Mouse (Mus musculus) urinary bladder, postnatal 14 days (tissue): Measurements from ENCODE around the gene Fxyd6.
A peak's percentile ranks its signal among the peaks of the same experiment; 100 is the strongest.

ENCODE experiments used
- DNase-seq: peaks from one replicate; pipeline ENCODE4 v3.0.0; 2021; ENCODE audit warnings: low spot score

Gene Fxyd6

DNA sequence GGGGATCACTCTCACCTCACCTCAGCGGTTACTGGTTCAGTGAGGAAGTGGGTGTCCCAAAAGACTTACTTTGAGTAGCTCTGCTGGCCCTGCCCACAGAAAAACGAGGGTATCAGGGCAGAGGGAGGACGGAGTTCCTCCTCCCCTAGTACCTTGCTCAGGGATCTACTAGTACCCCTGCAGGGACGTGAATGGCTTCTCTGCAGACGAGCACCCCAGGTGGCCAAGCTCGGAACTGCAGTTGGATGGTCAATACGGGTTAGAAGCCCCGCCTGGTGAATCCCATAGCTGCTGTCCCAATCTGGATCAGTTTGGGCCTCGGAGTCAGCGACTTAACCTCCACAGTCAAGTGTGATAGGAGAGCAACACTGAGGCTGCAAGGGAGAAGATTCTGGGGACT, 42.3 kb downstream of the Fxyd6 start:
- peak; percentile 92 for DNase-seq

DNA sequence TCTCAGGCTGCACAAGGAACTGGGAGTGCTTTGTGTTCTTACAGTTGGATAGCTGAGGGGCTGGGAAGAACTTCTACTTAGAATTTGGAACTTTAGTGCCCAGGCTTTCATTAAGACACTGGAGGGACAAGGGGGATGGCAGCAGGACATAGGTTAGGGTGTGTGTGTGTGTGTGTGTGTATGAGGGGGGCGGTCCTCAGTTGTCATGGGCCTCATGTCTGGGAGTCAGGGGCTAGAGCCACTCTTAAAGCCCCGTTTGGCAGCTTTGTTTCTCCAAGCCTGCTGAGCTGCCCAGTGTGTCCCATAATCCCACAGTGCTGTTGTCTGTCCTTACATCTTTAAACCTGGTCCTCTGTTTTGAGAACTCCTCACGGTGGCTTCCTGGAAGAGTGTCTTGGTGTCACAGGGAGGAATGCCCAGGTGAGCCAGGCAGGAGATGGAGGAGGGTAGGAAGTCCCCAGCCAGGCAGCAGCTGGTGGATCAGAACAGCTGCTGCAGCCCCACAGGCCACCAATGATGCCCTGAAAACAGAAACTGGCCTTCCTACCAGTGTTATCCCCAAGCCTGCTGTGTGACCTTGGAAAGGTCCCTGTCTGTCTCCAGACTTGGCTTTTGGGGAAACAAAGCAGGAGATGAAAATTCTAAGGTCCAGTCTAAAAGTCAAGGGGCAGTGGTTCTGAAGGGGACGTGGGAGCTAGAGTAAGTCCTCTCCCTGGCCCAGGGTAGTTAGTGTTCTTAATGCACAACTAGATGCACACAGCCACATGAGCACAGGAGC, 42.9 kb downstream of the Fxyd6 start:
- no peak for DNase-seq

DNA sequence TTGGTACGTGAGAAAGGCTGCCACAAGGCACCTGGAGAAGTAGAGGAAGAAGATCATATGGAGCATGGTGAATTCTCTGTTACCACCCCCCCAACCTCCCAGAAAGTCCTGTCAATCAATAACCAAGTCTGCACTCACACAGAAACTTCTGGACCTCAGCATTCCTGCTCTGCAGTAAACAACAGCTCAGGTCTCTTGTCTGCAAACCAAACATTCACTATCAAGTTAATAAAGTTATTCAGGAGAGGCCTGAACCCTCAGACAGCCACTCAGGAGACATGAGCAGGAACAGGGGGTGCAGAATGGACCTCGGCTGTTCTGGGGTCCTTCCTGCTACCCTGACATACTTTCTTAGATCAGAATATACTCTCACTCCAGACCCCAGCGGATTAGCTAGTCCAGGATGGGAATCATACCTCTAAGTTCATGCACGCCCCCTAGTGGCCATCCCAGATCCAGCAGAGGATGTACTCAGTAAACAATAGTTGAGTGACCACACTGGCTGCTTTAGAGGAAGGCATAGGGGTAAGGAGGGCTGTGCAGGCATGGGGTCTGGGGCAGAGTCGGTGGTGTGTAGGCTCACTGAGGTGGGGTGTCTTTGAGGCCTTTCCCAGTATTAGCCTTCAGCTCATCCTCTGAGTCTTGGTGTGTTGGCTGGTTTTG, 43.6 kb downstream of the Fxyd6 start:
- DNase-seq = peak; percentile 41

DNA sequence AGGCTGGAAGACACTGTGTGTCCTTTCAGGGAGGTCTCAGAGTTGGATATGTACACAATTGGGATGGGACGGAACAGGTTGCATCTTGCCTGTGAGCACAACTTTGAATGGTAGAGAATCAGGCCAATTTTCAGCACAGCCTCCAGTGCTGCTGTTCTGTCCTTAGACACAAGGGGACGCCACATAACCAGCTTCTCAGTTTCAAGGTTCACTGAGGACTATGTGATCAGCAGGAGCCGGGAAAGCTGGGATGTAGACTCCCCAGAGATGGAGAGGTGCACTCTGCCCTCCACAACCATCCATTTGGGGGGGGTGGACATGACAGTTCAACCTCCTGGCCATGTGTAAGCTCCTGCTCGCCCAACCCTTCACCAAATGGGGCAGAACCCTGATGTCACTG, 45.9 kb downstream of the Fxyd6 start:
- peak; percentile 68 for DNase-seq

DNA sequence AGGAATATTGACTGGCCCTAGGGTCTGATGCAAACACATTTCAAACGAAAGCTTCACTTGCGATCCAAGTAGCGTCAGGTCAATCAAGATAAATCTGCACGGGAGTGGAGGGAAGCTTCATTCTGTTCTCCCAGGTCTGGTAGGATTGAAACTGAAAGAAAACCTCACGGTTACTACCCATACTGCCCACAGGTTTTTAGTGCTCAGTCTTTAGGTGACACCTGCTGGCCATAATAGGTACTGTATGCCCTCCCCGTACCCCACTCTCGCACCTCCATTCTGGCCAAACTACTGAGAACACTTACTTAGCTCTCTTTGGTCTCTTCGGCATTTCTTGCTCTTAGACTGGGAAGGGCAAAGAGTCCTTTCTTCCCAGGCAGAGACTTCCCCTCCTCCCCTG, 47.3 kb downstream of the Fxyd6 start:
- DNase-seq = peak; percentile 60

DNA sequence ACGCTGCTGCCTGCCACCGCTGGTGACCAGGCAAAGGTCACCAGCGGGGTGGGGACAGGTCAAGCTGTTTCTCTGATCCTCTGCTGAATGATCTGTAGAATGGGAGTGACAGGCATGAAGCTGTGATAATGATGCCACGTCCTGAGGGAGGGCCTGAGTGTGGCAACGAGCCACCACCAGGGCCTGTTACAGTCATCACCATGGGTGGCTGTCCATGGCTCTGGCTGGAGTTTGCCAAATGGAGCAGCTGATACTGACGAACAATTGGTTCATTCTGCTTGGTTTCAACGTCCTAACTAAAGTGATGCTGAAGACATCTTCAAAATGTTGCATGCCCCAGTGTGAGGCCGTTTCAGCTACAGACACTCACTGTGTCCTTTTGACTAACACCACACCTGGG, 48.3 kb downstream of the Fxyd6 start:
- DNase-seq = no peak

DNA sequence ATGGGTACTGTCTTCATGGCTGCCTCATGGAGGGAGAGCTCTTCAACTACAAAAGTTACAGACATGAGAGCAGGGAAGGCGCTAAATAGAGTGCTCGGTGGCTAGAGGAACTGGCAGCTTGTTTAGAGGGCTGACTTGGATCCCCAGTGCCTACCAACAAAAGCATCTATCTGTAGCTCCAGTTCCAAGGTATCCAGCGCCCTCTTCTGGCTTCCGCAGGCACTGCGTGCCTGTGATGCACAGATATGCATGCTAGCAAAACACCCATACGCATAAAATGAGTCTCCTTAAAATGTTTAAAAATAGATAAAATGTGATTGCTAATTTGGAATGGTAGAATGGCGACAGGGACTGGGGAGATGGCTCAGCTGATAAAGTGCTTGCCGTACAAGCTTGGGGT, 51.2 kb downstream of the Fxyd6 start:
- no peak for DNase-seq

DNA sequence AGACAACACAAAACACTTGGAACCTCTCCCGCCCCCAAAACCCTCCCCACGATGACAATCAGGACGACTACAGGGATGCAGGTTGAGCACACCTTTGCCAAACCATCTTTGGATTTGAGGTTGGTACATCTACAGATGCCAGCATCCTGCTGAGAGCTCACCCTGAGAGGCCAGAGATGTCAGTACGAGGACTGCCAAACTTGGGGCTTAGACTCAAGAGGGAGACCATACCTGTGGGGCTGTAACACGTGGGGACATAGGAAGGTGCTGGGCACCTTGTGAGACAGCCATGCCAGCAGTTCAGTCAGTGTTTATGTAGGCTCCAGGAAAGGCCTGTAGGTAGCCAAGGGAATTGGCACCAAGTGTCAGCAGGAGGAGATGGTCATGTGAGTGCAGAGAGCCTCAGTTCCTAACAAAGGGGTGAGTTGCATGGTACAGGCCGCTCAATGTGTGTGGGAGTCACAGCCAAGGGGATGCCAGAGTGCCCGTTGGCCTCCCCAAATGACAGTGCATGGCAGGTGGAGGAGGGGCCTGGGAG, 52.8 kb downstream of the Fxyd6 start:
- no peak for DNase-seq

DNA sequence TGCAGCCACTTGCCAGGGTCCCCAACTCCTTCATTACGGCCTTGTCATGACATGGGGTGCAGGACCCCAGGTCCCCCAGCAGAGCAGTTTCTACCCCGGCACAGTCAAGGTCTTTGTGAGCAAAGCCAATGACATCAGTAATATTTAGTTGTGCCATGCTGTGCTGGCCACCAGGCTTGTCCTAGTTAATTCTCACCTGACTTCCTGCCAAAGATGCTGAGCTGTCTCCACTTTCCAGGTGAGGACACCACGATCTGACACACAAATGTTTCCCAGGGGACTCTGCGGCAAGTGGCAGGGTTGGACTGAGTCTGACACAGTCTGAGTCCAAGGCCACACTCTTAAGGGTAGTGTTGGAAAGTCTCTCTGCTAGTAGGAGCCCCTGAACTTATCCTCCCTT, 56.5 kb downstream of the Fxyd6 start, which contains the start of gene Dscaml1:
Dscaml1 (plus strand) TSS at position 173 of the 400 bp plus-strand sequence.
- DNase-seq = no peak

DNA sequence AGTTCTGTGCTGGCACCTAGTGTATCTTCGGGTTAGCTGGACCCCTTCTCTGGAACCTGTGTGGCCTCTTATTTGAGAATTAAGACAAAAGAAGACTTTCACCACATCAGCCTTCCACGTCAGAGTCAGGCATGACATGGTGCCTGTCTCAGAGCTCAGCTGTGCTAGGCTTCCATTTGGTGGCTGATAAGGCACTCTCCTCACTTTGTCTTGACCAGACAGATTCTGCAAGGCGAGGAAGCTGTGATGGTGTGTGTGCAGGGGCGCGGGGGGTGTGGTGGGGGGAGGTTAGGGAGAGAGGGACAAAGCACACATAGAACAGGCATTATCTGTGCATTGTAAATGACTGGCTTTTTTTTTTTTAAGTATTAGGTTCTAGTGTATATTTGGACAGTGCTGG, 59.4 kb downstream of the Fxyd6 start:
- no peak for DNase-seq

DNA sequence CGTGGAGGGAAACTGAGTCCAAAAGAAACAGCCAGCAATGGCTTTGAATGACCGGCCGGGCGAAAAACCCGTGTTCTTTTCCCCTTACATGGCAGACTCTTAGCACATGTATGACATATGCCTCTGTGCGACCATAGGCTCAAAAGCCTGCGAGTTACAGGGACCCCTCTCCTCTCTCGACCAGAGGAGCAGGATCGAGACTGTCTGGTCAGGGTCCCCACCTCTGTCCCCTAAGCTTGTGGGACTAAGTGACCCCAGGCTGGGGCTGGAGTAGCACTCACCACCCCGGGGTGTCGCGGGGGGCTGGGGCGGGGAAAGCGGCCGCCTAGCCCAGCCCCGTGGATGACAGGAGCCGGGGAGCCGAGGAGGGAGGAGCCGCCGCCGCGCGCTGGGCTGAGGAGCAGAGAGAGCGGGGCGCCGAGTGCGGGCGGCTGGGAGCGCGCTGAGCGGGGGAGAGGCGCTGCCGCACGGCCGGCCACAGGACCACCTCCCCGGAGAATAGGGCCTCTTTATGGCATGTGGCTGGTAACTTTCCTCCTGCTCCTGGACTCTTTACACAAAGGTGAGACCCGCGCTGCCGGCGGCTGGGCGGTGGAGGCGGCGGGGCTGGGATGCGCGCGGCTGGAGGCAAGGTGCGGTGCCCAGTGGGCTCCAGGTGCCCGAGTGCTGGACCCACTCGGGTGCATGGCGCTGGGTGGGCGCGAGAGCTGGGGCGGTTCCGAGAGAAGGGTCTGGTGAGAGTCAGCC, 60.1 kb downstream of the Fxyd6 start:
- no peak for DNase-seq

DNA sequence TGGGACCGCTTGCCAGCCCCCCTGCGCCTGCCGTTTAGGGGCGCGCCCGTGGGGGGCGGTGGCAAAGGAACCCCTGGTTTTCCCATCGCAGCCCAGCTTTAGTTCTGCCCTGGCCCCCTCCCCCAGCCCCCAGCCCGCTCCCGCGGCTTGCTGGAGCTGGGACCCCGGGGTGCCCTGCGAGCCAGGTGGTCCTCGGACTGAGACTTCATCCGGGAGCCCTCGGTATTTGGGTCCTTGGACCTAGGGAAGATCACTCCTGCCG, 60.6 kb downstream of the Fxyd6 start:
- no peak for DNase-seq

DNA sequence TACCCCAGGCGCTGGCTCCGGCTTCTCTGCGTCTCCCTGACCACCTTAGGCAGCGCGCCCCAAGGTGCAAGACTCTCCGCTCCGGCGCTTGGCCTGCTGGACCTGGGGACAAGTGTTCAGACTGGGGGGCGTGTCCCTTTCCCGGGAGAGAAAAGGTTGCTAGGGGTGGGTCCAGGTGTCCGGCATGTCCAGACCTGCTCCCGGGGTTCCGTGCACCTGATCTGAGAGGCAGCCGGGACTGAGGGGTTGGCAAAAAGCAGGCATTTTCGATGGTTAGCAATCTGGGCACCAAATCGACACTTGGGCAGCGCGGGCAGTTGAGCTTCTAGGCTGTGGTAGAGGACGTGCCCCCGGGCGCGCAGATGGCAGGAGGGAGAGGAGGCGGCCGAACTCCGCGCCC, 61.2 kb downstream of the Fxyd6 start:
- peak; percentile 36 for DNase-seq

DNA sequence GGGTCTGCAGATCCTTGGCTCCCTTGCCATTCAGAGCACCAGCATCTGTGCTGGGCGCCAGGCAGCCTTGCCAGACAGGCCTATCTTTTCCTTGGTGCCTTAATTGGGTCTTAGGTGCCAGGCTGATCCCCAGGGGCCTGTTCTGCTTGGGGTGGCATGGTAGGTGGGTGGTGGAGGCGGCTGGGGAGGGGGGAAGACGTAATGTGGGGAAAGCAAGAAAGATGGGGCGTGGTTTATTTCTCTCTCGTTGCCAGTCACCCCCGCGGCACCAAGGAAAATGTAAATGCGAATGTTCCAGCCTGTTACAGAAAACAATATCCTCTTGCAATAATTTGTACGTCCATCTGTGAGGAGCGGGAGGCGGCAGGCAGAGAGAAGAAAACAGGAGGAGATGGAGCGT, 62.7 kb downstream of the Fxyd6 start:
- DNase-seq = no peak

DNA sequence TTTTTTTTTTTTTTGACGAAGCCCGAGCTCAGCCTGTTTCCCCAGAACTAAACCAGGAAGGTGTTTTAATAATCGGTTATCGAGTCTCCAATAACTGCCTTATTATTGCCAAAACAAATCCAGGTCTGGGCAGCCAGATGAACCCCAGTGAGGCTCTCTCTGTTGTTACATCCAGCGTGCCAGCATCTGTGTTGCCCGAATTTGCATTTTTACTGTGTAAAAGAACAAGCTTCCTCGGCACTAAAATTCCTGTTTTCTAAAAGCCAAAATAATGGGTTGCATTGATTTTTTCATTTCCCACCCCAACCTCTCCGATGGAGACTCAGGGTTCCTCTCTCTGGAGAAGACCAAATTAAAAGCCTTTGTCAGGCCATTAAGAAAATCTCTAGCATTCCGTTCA, 63.1 kb downstream of the Fxyd6 start:
- no peak for DNase-seq

DNA sequence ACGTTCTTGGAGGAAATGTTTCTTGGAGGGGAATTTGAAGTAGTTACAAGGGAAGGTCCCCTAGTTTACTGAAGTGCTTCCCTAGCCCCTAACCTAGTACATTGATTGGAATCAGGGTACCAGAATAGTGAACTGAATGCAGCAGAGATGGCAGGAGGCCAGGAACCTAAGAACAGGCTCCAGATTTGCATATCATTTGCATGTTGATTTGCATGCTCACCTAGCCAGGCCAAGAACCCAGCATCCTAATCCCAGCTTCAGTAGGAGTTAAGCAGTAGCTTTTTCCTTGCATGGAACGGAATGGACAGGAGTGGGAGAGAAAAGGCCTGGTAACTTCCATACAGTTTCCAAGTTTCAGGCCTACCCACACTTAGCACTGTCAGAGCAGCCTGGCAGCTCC, 64.2 kb downstream of the Fxyd6 start:
- no peak for DNase-seq

DNA sequence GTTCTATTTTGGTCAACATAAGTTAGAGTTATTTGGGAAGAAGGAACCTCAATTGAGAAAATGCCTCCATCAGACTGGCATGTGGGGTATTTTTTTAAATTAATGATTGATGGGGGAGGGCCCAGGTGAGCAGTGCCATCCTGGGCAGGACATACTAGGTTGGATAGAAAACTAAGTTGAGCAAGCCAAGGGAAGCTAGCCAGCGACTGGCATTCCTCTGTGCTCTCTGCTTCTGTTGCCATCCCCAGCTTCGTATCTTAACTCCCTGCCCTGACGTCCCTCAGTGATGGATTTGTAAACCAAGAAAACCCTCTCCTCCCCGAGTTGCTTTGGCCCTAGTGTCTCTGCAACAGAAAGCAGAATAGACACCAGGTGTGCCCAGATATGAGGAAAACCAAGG, 69.0 kb downstream of the Fxyd6 start:
- DNase-seq = no peak

DNA sequence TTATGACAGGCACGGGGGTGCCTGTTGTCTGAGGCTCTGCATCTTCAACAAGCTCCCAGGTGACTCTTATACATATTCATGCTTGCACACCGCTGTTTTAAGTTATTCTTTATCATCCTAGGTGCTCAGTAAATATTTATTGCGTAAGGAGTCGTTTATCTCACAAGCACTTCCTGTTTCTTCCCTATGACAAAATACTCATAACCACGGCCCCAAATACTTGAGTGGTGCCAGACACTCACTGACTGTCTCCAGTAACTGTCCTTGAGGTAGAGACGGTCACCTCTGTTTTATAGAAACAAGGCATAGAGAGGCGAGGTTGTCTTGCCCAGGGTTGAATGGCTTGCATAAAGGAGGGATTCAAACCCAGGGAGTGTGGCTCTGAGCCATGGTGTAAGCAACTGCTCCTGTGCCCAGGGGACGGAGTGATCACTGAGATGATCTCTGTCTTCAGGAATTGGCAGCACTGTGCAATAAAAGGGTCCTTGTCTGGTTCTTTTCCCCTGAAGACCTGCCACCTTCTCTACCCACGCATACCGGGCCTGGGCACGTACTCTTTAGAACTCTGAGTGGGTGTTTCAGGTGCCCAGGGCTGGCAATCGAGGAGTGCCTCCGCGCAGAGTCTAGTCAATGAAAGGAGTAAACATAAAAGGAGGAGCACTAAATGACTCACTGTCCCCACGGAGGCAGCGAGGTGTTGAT, 70.2 kb downstream of the Fxyd6 start:
- no peak for DNase-seq

DNA sequence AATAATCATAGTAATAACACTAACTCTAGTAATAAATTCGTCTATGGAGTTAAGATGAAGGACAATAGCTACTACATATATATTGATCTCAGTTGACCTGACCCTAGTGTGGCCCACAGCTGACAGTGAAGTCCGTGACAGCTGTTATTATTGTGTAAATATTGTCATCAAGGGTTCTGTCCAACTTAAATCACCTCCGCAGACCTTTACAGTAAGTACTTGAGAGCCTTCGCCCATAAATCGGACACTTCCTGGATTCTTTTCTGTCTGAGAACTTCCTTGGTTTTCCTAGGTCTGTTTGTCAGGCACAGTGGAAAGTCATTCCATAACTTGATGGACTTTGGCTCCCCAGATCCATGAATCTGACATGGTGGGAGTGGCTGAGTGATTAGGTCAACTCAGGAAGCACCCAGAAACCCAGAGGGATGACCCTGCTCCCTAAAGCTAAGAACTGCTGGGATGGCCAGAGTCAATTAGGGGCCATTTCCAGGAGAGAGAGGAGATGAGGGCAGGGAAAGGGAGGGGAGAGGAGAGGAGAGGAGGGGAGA, 74.3 kb downstream of the Fxyd6 start:
- no peak for DNase-seq
